ENCODE assay signal across 16 mouse cellular contexts in the genomic region with DNA sequence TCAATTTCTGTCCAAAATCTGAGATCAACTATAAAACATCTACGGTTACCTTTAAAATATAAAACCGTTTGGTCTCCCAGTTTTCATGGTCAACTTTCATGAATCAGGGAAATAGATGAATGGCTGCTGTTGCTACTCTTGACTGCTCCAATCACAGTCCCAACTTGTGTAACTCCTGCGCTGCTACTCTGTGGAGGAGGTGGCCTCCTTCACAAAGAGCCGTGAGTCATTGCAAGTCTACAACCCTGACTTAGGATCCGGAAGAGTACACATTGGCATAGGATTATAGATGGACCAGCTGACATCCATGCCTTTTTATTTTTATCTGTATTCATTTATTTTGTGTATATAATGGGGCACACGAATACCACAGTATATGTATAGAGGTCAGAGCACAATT. TPM values are rescaled to one million over a fixed set of nuclear protein-coding genes. Genes with fewer than 3 reads are reported as not detected.
"Had no signal": no experiment of that assay in that cellular context is flagged by ENCODE, and none has a peak within 500 bp of the region (broad histone marks: within the 10 kb centered on the region; RNA-seq: fewer than 3 reads in every experiment).

No protein-coding gene starts in this region.

- H3K9me3 ChIP-seq: neural tube, embryonic 12.5 days; neural tube, embryonic 15.5 days; stomach, embryonic 15.5 days had no signal

- H3K4me1 ChIP-seq: neural tube, embryonic 12.5 days; neural tube, embryonic 13.5 days; neural tube, embryonic 15.5 days; stomach, embryonic 15.5 days had no signal

- H3K36me3 ChIP-seq: neural tube, embryonic 12.5 days; neural tube, embryonic 13.5 days; neural tube, embryonic 15.5 days had no signal

- H3K4me3 ChIP-seq: neural tube, embryonic 12.5 days; neural tube, embryonic 13.5 days; neural tube, embryonic 15.5 days; stomach, embryonic 15.5 days had no signal

- H3K4me2 ChIP-seq: neural tube, embryonic 12.5 days; neural tube, embryonic 13.5 days; neural tube, embryonic 15.5 days; stomach, embryonic 15.5 days had no signal

- DNase-seq: retina, postnatal 1 day; right cerebral cortex, postnatal 14 days; right cerebral cortex, postnatal 25 days; right cerebral cortex, postnatal 4 days; spleen, adult 18-20 months; thymus, adult 18-20 months; thymus, adult 2 months; thymus, postnatal 14 days; thymus, postnatal 25 days; thymus, postnatal 36 days; thymus, postnatal 4 days had no signal

- H3K27me3 ChIP-seq: neural tube, embryonic 12.5 days; neural tube, embryonic 13.5 days; neural tube, embryonic 15.5 days; stomach, embryonic 15.5 days had no signal

- H3K9ac ChIP-seq: neural tube, embryonic 12.5 days; neural tube, embryonic 13.5 days; neural tube, embryonic 15.5 days; stomach, embryonic 15.5 days had no signal

- H3K27ac ChIP-seq: neural tube, embryonic 12.5 days; neural tube, embryonic 13.5 days; neural tube, embryonic 15.5 days; stomach, embryonic 15.5 days had no signal

RNA-seq across cellular contexts. Expression of a gene that starts 50.2 kb away (rescaled TPM):
- polyA plus RNA-seq: small intestine, adult 2 months had no signal
